Mouse (Mus musculus): ENCODE results near the gene Zbtb5.

DNA sequence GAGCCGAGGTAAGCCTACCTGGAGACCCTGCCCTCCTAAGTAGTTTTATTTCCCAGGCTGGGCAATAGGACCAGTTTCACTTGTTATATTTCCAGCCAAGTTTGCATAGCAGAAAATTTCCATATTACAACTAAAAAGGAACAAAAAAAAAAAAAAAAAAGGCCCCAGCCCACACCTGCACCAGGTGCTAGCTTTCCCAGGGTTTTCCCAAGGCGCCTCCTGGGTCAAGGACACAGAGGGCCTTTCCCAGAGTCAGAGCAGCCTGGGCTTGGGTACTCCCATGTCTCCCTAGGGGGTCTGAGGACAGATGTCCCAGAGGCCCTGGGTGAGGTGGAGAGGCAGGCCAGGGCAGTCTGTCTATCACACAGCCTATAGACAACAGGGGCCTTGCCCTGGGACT lies 47.0 kb downstream of the Zbtb5 start:
- TF ChIP-seq CTCF (IDR thresholded peaks at IDR 0.05; ENCODE audit: borderline replicate concordance, insufficient read depth, low read length) (no peak), POLR2A (IDR thresholded peaks at IDR 0.05; ENCODE audit: low read depth, low read length) (no peak)
